Mouse (Mus musculus): ENCODE measurements at regions not wholly inside any gene's neighbourhood (a gene's known extent, or its start where the extent isn't known, plus 50 kb on each side); places are given as distances from the start of the nearest gene placed in this dataset.

DNA sequence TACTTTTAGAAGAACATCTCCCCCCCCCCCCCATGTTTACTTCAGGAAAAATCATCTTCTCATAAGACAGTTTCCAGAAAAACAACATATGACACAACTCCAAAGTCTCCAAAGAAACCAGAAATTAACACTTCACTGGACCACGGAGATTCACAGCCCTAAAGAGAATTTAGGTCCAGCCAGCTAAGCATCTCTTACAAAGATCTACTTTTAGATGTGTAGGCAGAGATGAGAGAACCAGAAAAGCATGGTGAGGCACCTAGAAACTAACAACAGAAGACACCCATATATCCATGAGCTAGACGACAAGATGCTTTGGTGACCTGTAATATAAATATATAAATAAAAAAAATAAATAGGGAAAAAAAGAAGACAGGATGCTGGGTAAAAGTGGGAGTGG lies 105.2 kb upstream of the Hpf1 start:
- TF ChIP-seq POLR2A (IDR thresholded peaks at IDR 0.05; ENCODE audit: insufficient read depth, low read length) (no peak), EP300 (IDR thresholded peaks at IDR 0.05; ENCODE audit: insufficient read depth, low read depth, low read length) (no peak), CTCF (IDR thresholded peaks at IDR 0.05; ENCODE audit: low read depth, low read length) (no peak)
- H3K4me1 ChIP-seq (ENCODE audit: control insufficient read depth, insufficient read depth, low read length): no peaks in the 10 kb centered on the region

DNA sequence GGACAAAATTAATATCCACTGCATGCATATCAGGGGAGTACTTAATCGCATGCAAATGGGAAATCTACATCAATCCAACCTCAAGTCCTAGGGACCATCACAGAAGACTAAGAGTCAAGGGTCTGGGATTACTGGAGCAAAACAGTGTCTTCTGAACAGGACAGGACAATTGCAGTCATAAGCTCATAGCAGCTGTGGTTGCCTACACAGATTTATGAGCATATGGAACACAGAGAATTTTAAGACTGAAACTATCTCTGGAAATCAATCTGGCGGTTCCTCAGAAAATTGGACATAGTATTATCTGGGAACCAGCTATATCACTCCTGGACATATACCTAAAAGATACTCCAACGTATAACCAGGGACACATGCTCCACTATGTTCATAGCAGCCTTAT lies 99.8 kb upstream of the Hpf1 start:
- Histone ChIP-seq H3K27ac (ENCODE audit: insufficient read depth, low read length) (no peak overlapping the region), H3K36me3 (ENCODE audit: control insufficient read depth, insufficient read depth, low read length, poor library complexity, severe bottlenecking) (no peaks in the 10 kb centered on the region), H3K4me3 (ENCODE audit: low read depth, low read length) (no peak overlapping the region), H3K9me3 (replicated peaks; ENCODE audit: control insufficient read depth, insufficient read depth, low read length, poor library complexity, severe bottlenecking) (no peaks in the 10 kb centered on the region), H3K4me1 (ENCODE audit: control insufficient read depth, insufficient read depth, low read length) (no peaks in the 10 kb centered on the region), H3K27me3 (ENCODE audit: control insufficient read depth, insufficient read depth, low read length, poor library complexity, severe bottlenecking) (no peaks in the 10 kb centered on the region), H3K9ac (ENCODE audit: low read depth, poor library complexity, severe bottlenecking) (no peak overlapping the region)
- TF ChIP-seq POLR2A (IDR thresholded peaks at IDR 0.05; ENCODE audit: insufficient read depth, low read length) (no peak), EP300 (IDR thresholded peaks at IDR 0.05; ENCODE audit: insufficient read depth, low read depth, low read length) (no peak), CTCF (IDR thresholded peaks at IDR 0.05; ENCODE audit: low read depth, low read length) (no peak)

More for the DNA sequence above, 105.2 kb upstream of the Hpf1 start:
- H3K9me3 ChIP-seq (replicated peaks; ENCODE audit: control insufficient read depth, insufficient read depth, low read length, poor library complexity, severe bottlenecking): no peaks in the 10 kb centered on the region
- H3K36me3 ChIP-seq (ENCODE audit: control insufficient read depth, insufficient read depth, low read length, poor library complexity, severe bottlenecking): no peaks in the 10 kb centered on the region
- H3K27ac ChIP-seq (ENCODE audit: insufficient read depth, low read length): no peak overlapping the region
- H3K27me3 ChIP-seq (ENCODE audit: control insufficient read depth, insufficient read depth, low read length, poor library complexity, severe bottlenecking): no peaks in the 10 kb centered on the region
- no peak overlapping the region for H3K4me3 ChIP-seq (ENCODE audit: low read depth, low read length)
- H3K9ac ChIP-seq (ENCODE audit: low read depth, poor library complexity, severe bottlenecking): no peak overlapping the region

DNA sequence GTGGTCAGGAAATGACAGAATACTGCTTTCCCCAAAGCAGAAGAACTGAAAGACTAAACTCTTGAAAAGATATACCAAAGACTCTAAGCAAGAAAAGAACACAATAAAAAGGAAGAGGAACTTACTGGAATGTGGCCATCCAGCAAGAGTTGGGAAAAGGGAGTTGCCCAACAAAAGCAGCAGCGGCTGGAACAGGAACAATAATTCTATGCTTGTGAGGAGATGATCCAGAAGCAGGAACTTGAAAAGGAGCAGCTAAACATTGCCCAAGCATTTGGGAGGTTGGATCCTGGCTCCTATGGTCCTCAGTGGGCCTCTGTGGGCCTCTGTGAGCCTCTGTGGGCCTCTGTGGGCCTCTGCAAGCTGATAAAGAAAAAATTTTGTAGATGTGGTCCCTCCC lies 97.7 kb upstream of the Hpf1 start:
- Histone ChIP-seq H3K27ac (ENCODE audit: insufficient read depth, low read length) (no peak overlapping the region), H3K9me3 (replicated peaks; ENCODE audit: control insufficient read depth, insufficient read depth, low read length, poor library complexity, severe bottlenecking) (peaks cover 9% of the 10 kb centered on the region), H3K9ac (ENCODE audit: low read depth, poor library complexity, severe bottlenecking) (no peak overlapping the region), H3K27me3 (ENCODE audit: control insufficient read depth, insufficient read depth, low read length, poor library complexity, severe bottlenecking) (no peaks in the 10 kb centered on the region), H3K4me3 (ENCODE audit: low read depth, low read length) (no peak overlapping the region), H3K36me3 (ENCODE audit: control insufficient read depth, insufficient read depth, low read length, poor library complexity, severe bottlenecking) (no peaks in the 10 kb centered on the region), H3K4me1 (ENCODE audit: control insufficient read depth, insufficient read depth, low read length) (no peaks in the 10 kb centered on the region)
- TF ChIP-seq POLR2A (IDR thresholded peaks at IDR 0.05; ENCODE audit: insufficient read depth, low read length) (no peak), EP300 (IDR thresholded peaks at IDR 0.05; ENCODE audit: insufficient read depth, low read depth, low read length) (no peak), CTCF (IDR thresholded peaks at IDR 0.05; ENCODE audit: low read depth, low read length) (no peak)

DNA sequence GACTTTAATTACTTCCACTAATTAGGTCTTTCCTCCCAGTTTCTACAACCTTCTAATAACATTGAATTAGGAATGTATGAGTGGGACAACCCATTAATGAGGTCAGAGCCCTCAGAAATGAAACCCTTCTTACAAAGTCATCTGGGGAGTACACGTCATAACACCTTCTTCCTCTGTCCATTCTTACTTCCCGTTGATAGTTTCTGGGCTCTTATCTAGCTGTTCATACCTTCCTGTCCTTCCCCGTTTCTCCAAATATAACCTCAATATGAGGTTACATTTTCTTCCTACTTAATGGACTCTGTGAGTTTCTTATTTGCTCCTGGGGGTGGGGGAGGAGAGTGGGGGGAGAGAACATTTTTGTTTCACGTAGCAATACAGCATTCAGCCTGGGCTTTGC lies 85.4 kb upstream of the Hpf1 start:
- H3K9me3 ChIP-seq (replicated peaks; ENCODE audit: control insufficient read depth, insufficient read depth, low read length, poor library complexity, severe bottlenecking): peaks cover 5% of the 10 kb centered on the region
- no peaks in the 10 kb centered on the region for H3K4me1 ChIP-seq (ENCODE audit: control insufficient read depth, insufficient read depth, low read length)
- no peaks in the 10 kb centered on the region for H3K36me3 ChIP-seq (ENCODE audit: control insufficient read depth, insufficient read depth, low read length, poor library complexity, severe bottlenecking)
- H3K27ac ChIP-seq (ENCODE audit: insufficient read depth, low read length): no peak overlapping the region
- H3K9ac ChIP-seq (ENCODE audit: low read depth, poor library complexity, severe bottlenecking): no peak overlapping the region
- TF ChIP-seq CTCF (IDR thresholded peaks at IDR 0.05; ENCODE audit: low read depth, low read length) (no peak), EP300 (IDR thresholded peaks at IDR 0.05; ENCODE audit: insufficient read depth, low read depth, low read length) (no peak), POLR2A (IDR thresholded peaks at IDR 0.05; ENCODE audit: insufficient read depth, low read length) (no peak)
- no peak overlapping the region for H3K4me3 ChIP-seq (ENCODE audit: low read depth, low read length)
- no peaks in the 10 kb centered on the region for H3K27me3 ChIP-seq (ENCODE audit: control insufficient read depth, insufficient read depth, low read length, poor library complexity, severe bottlenecking)

DNA sequence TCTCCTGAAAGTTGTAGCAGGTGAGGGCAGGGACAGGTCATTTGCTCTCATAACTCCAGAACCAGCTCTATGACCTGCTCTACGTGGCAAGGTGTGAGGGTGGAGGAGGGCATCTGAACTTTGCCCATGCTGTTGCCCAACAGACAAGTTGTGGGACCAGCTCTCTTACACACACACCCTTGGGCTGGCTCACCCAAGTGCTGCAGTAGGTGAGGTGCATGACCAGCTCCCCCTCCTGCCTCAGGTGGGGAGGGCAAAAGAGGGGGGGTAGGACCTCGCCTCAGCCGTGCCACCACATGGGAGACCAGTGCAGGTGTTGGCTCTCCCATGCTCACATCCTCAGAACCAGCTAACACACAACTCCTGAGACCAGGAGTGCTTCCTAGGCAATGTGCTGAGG lies 83.4 kb upstream of the Hpf1 start:
- Histone ChIP-seq H3K4me3 (ENCODE audit: low read depth, low read length) (no peak overlapping the region), H3K36me3 (ENCODE audit: control insufficient read depth, insufficient read depth, low read length, poor library complexity, severe bottlenecking) (no peaks in the 10 kb centered on the region), H3K4me1 (ENCODE audit: control insufficient read depth, insufficient read depth, low read length) (no peaks in the 10 kb centered on the region), H3K27me3 (ENCODE audit: control insufficient read depth, insufficient read depth, low read length, poor library complexity, severe bottlenecking) (no peaks in the 10 kb centered on the region), H3K9ac (ENCODE audit: low read depth, poor library complexity, severe bottlenecking) (no peak overlapping the region), H3K9me3 (replicated peaks; ENCODE audit: control insufficient read depth, insufficient read depth, low read length, poor library complexity, severe bottlenecking) (peaks cover 5% of the 10 kb centered on the region), H3K27ac (ENCODE audit: insufficient read depth, low read length) (no peak overlapping the region)
- TF ChIP-seq POLR2A (IDR thresholded peaks at IDR 0.05; ENCODE audit: insufficient read depth, low read length) (no peak), EP300 (IDR thresholded peaks at IDR 0.05; ENCODE audit: insufficient read depth, low read depth, low read length) (no peak), CTCF (IDR thresholded peaks at IDR 0.05; ENCODE audit: low read depth, low read length) (no peak)

DNA sequence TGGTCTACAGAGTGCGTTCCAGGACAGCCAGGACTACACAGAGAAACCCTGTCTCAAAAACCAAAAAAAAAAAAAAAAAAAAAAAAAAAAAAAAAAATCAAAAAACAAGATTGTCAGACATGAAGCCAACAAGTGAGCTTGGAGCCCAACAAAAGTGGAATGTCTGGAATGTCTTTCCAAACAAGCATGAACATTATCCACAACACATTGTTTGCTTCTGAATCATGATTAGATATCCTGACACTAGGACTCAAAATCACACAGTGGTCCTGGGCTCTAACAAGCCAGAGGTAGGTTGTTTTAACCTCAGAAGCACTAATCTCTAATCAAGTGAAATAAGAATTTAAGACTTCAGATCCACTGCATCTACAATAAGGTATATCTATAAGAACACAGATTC lies 80.4 kb upstream of the Hpf1 start:
- no peaks in the 10 kb centered on the region for H3K36me3 ChIP-seq (ENCODE audit: control insufficient read depth, insufficient read depth, low read length, poor library complexity, severe bottlenecking)
- no peaks in the 10 kb centered on the region for H3K4me1 ChIP-seq (ENCODE audit: control insufficient read depth, insufficient read depth, low read length)
- no peaks in the 10 kb centered on the region; the same call in 1 of the 2 replicates for H3K27me3 ChIP-seq (ENCODE audit: control insufficient read depth, insufficient read depth, low read length, poor library complexity, severe bottlenecking)
- H3K9ac ChIP-seq (ENCODE audit: low read depth, poor library complexity, severe bottlenecking): no peak overlapping the region
- H3K27ac ChIP-seq (ENCODE audit: insufficient read depth, low read length): no peak overlapping the region
- H3K4me3 ChIP-seq (ENCODE audit: low read depth, low read length): no peak overlapping the region
- TF ChIP-seq POLR2A (IDR thresholded peaks at IDR 0.05; ENCODE audit: insufficient read depth, low read length) (no peak), EP300 (IDR thresholded peaks at IDR 0.05; ENCODE audit: insufficient read depth, low read depth, low read length) (no peak), CTCF (IDR thresholded peaks at IDR 0.05; ENCODE audit: low read depth, low read length) (no peak)
- 0 out of 2 replicates have a peak, but pooled peaks cover 3% of the 10 kb centered on the region for H3K9me3 ChIP-seq (replicated peaks; ENCODE audit: control insufficient read depth, insufficient read depth, low read length, poor library complexity, severe bottlenecking)
